Mouse (Mus musculus) heart, postnatal 0 days (tissue): Measurements from ENCODE around the gene Tspan18.

Experiments used
- CTCF ChIP-seq: IDR thresholded peaks from 2 replicates; pipeline ENCODE4 v1.5.1; 2016; ENCODE audit warnings: antibody characterized with exemption, control low read depth, low read depth
- EP300 ChIP-seq: IDR thresholded peaks from 2 replicates; pipeline ENCODE4 v1.6.1; 2016; ENCODE audit warnings: antibody characterized with exemption, low read depth

DNA sequence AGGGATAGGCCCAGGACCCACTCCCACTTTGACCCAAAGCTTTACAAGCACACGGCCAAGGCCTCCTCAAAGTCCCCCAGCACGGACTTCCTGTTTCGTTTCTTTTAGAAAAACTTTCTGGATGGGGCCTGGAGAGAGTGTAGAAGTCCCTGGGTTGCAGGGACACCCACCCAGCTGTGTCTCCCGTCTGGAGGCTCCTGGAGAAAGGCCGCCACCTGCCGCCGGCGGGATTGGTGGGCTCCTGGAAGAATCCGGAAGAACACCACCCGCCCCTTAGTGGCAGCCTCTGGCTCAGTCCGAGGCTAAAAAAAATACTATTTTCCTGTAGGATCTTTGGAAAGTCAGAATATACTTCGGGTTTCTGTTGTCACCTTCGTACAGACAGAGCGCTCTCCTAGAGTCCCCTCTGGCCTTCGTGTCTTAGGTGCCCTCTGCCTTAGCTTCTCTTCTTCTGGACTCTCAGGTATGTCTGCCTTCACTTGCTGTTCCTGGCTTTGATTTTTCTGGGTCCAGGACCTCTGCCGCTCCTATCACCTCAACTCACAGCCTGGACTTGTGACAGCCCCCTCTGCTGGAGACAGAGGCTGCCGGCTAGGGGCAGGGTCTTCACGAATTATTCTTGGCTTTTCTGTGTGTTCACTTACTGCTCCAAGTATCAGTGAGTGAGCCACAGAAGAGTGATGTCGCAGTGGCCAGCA, 145.4 kb downstream of the Tspan18 start:
- TF ChIP-seq CTCF (peak; percentile 42), EP300 (no peak)
